Mouse (Mus musculus) liver, embryonic 11.5 days (tissue): ENCODE data around the gene Thrb. TPM values are rescaled to one million over a fixed set of nuclear protein-coding genes. Genes with fewer than 3 reads are reported as not detected.
A peak's percentile ranks its signal among the peaks of the same experiment; 100 is the strongest.

Experiments
- ATAC-seq: fragments of 200-750 bp; cut with Nextera tagmentation; replicated peaks from 2 replicates; pipeline ENCODE4 v1.8.0; 2017; ENCODE audit warnings: moderate number of reproducible peaks, mild to moderate bottlenecking, moderate TSS enrichment, moderate library complexity; ENCODE audit not compliant: low FRiP score
- DNase-seq: peaks from one replicate; pipeline ENCODE4 v3.0.0-alpha.2; 2017; ENCODE audit warnings: low spot score
- H3K27ac ChIP-seq: fragments of 300-500 bp; sonication (generic); 2 replicates; pipeline ENCODE4 v1.5.1; 2014; ENCODE audit warnings: mild to moderate bottlenecking, low read depth, low read length, control low read depth
- H3K27me3 ChIP-seq: fragments of 300-500 bp; sonication (generic); replicated peaks from 2 replicates; pipeline ENCODE4 v1.6.1; 2014; ENCODE audit warnings: low read length, mixed read lengths; ENCODE audit not compliant: control insufficient read depth, insufficient read depth
- H3K36me3 ChIP-seq: fragments of 300-500 bp; sonication (generic); 2 replicates; pipeline ENCODE4 v1.6.1; 2014; ENCODE audit warnings: mild to moderate bottlenecking, low read length, moderate library complexity, mixed read lengths; ENCODE audit not compliant: control insufficient read depth, insufficient read depth
- H3K4me1 ChIP-seq: fragments of 300-500 bp; sonication (generic); replicated peaks from 2 replicates; pipeline ENCODE4 v1.6.1; 2014; ENCODE audit warnings: low read length, mixed read lengths; ENCODE audit not compliant: control insufficient read depth, insufficient read depth
- H3K4me2 ChIP-seq: fragments of 300-500 bp; sonication (generic); 2 replicates; pipeline ENCODE4 v1.6.1; 2014; ENCODE audit warnings: mild to moderate bottlenecking, control low read depth, moderate library complexity
- H3K4me3 ChIP-seq: fragments of 300-500 bp; sonication (generic); 2 replicates; pipeline ENCODE4 v1.5.1; 2014; ENCODE audit warnings: low read depth, low read length, control low read depth
- H3K9ac ChIP-seq: fragments of 300-500 bp; sonication (generic); 2 replicates; pipeline ENCODE4 v1.6.1; 2014; ENCODE audit warnings: low read depth, low read length, control low read depth
- H3K9me3 ChIP-seq: fragments of 300-500 bp; sonication (generic); 2 replicates; pipeline ENCODE4 v1.6.1; 2016; ENCODE audit warnings: low read length, inconsistent platforms, mixed read lengths; ENCODE audit not compliant: control insufficient read depth
- WGBS: fragments of 180-500 bp; shearing (Covaris S2); extraction: QIAGEN DNeasy Blood & Tissue Kit; methylation state at CpG from one replicate; pipeline ENCODE4 v1.1.7; 2014; 5-methylcytosine and 5-hydroxymethylcytosine counted together
- polyA plus RNA-seq: library from polyadenylated mRNA; unstranded; fragments of >200 nt; fragmentation: Nextera tagmentation; extraction: Ambion mirVana; gene quantifications from 2 replicates; pipeline ENCODE4 v1.2.1, GENCODE M21; 2014

The Thrb gene
- 1.5 and 1.7 TPM in 2 replicates for polyA plus RNA-seq

- Histone ChIP-seq H3K4me3 (peak within 1 kb of the TSS; percentile 62), H3K36me3 (no peaks in the 10 kb centered on the region), H3K4me2 (peak within 1 kb of the TSS; percentile 88), H3K27me3 (peaks cover 35% of the 10 kb centered on the region), H3K4me1 (no peaks in the 10 kb centered on the region), H3K9ac (peak within 1 kb of the TSS; percentile 55; the same call in 1 of the 2 replicates), H3K27ac (no peak within 1 kb of the TSS), H3K9me3 (no peaks in the 10 kb centered on the region)
- DNase-seq: no peak
- WGBS: under 1% methylated on average over 23 of the region's 23 CpGs
- peak; percentile 13; the same call in 1 of the 2 replicates for ATAC-seq
Measured at GRCm38 (mm10) chr14:17659686-17660328, at the start of gene Thrb. Gene Thrb, plus strand, starts transcription at chr14:17660261.

GRCm38 (mm10) chr14:17621671-17622070 lies 38.4 kb upstream of the Thrb start:
- ATAC-seq (no peak), DNase-seq (no peak)
- no peaks in the 10 kb centered on the region for H3K27me3 ChIP-seq
- 72% methylated on average over 3 of the region's 3 CpGs for WGBS
- no peaks in the 10 kb centered on the region for H3K9me3 ChIP-seq
- H3K36me3 ChIP-seq: no peaks in the 10 kb centered on the region
- H3K4me3 ChIP-seq: no peak overlapping the region
- no peak overlapping the region for H3K27ac ChIP-seq
- H3K9ac ChIP-seq: no peak overlapping the region
- no peak overlapping the region for H3K4me2 ChIP-seq
- no peaks in the 10 kb centered on the region for H3K4me1 ChIP-seq

GRCm38 (mm10) chr14:17623936-17624335 lies 36.1 kb upstream of the Thrb start:
- no peak for ATAC-seq
- no peaks in the 10 kb centered on the region for H3K9me3 ChIP-seq
- 65% methylated on average over 2 of the region's 2 CpGs for WGBS

GRCm38 (mm10) chr14:17629215-17629614 lies 30.8 kb upstream of the Thrb start:
- no peaks in the 10 kb centered on the region for H3K4me1 ChIP-seq
- H3K36me3 ChIP-seq: no peaks in the 10 kb centered on the region
- H3K4me2 ChIP-seq: no peak overlapping the region
- no peak overlapping the region for H3K4me3 ChIP-seq
- H3K9me3 ChIP-seq: no peaks in the 10 kb centered on the region
- H3K27me3 ChIP-seq: no peaks in the 10 kb centered on the region
- H3K9ac ChIP-seq: no peak overlapping the region
- ATAC-seq: no peak
- H3K27ac ChIP-seq: no peak overlapping the region
- DNase-seq: no peak
- 45% methylated on average over 5 of the region's 5 CpGs for WGBS

More at GRCm38 (mm10) chr14:17623936-17624335, 36.1 kb upstream of the Thrb start:
- Histone ChIP-seq H3K4me2 (no peak overlapping the region), H3K27ac (no peak overlapping the region), H3K4me1 (no peaks in the 10 kb centered on the region), H3K4me3 (no peak overlapping the region), H3K36me3 (no peaks in the 10 kb centered on the region), H3K27me3 (no peaks in the 10 kb centered on the region), H3K9ac (no peak overlapping the region)
- DNase-seq: no peak

GRCm38 (mm10) chr14:17632887-17633522 lies 27.1 kb upstream of the Thrb start:
- ATAC-seq: peak; percentile 47; the same call in 1 of the 2 replicates

GRCm38 (mm10) chr14:17636971-17637370 lies 23.1 kb upstream of the Thrb start:
- H3K4me3 ChIP-seq: no peak overlapping the region
- no peak for ATAC-seq
- no peaks in the 10 kb centered on the region for H3K9me3 ChIP-seq
- H3K9ac ChIP-seq: no peak overlapping the region
- WGBS: 61% methylated on average over 3 of the region's 3 CpGs
- no peaks in the 10 kb centered on the region for H3K36me3 ChIP-seq
- no peaks in the 10 kb centered on the region for H3K27me3 ChIP-seq
- no peaks in the 10 kb centered on the region for H3K4me1 ChIP-seq
- no peak overlapping the region for H3K4me2 ChIP-seq
- no peak for DNase-seq
- no peak overlapping the region for H3K27ac ChIP-seq

More at GRCm38 (mm10) chr14:17632887-17633522, 27.1 kb upstream of the Thrb start:
- Histone ChIP-seq H3K9ac (no peak overlapping the region), H3K27ac (no peak overlapping the region), H3K4me3 (peak overlapping the region; percentile 17; the same call in 1 of the 2 replicates), H3K4me2 (peak overlapping the region; percentile 48; the same call in 1 of the 2 replicates), H3K9me3 (no peaks in the 10 kb centered on the region), H3K36me3 (no peaks in the 10 kb centered on the region), H3K4me1 (no peaks in the 10 kb centered on the region), H3K27me3 (no peaks in the 10 kb centered on the region)
- no peak for DNase-seq
- 6% methylated on average over 19 of the region's 19 CpGs for WGBS

GRCm38 (mm10) chr14:17641770-17642169 lies 18.3 kb upstream of the Thrb start:
- Histone ChIP-seq H3K9me3 (no peaks in the 10 kb centered on the region), H3K27me3 (no peaks in the 10 kb centered on the region), H3K4me3 (no peak overlapping the region), H3K9ac (no peak overlapping the region), H3K36me3 (no peaks in the 10 kb centered on the region), H3K4me2 (no peak overlapping the region), H3K4me1 (no peaks in the 10 kb centered on the region), H3K27ac (no peak overlapping the region)
- ATAC-seq (no peak), DNase-seq (no peak)
- 64% methylated on average over 3 of the region's 3 CpGs for WGBS

- Histone ChIP-seq H3K4me3 (no peak overlapping the region), H3K27me3 (peaks cover 6% of the 10 kb centered on the region), H3K36me3 (no peaks in the 10 kb centered on the region), H3K9ac (no peak overlapping the region), H3K9me3 (no peaks in the 10 kb centered on the region), H3K4me1 (no peaks in the 10 kb centered on the region), H3K27ac (no peak overlapping the region), H3K4me2 (no peak overlapping the region)
- no peak for ATAC-seq
- no peak for DNase-seq
- WGBS: 75% methylated on average over 5 of the region's 5 CpGs
Measured at GRCm38 (mm10) chr14:17655084-17655483, 5.0 kb upstream of the Thrb start.
